Mouse (Mus musculus) lung, adult 2 months (tissue): ENCODE data around the gene Zbtb16.

Experiments used
- CTCF ChIP-seq: fragments of 200-500 bp; IDR thresholded peaks from 2 replicates; pipeline ENCODE4 v1.5.1; 2011; ENCODE audit warnings: mild to moderate bottlenecking, low read length, control low read depth; ENCODE audit not compliant: insufficient read depth
- POLR2A ChIP-seq: fragments of 200-500 bp; IDR thresholded peaks from 2 replicates; pipeline ENCODE4 v1.6.1; 2011; ENCODE audit warnings: low read depth, mild to moderate bottlenecking, control low read depth, low read length, borderline replicate concordance; ENCODE audit errors: extremely low read depth

- TF ChIP-seq CTCF: no peak
- TF ChIP-seq POLR2A: no peak
These were observed 194.4 kb downstream of the Zbtb16 start for GRCm38 (mm10) chr9:48641636-48642035.
